Mouse (Mus musculus): ENCODE measurements around the gene Ncor1. TPM values are rescaled to one million over a fixed set of nuclear protein-coding genes. Genes with fewer than 3 reads are reported as not detected.
"Not testable (repeated sequence)": the region's sequence is repeated elsewhere in the genome, so short reads cannot be mapped to it uniquely, and the experiment has no call there.

Ncor1 gene
- polyA plus RNA-seq, 1 experiment from 2014 or later = 123 TPM

GRCm38 (mm10) chr11:62464696-62465095 lies 6.4 kb upstream of the Ncor1 start:
- no peak for ATAC-seq (replicated peaks; ENCODE audit: low FRiP score, low read depth)

GRCm38 (mm10) chr11:62463225-62463915 lies 5.0 kb upstream of the Ncor1 start:
- H3K9me3 ChIP-seq (replicated peaks; ENCODE audit: low read length) = no peaks in the 10 kb centered on the region
- no peaks in the 10 kb centered on the region for H3K36me3 ChIP-seq (ENCODE audit: insufficient read depth, low read length)
- DNase-seq (ENCODE audit: low spot score) (no peak), ATAC-seq (replicated peaks; ENCODE audit: low FRiP score, low read depth) (no peak)
- 76% methylated on average over 2 of the region's 2 CpGs for WGBS
- H3K27ac ChIP-seq = no peak overlapping the region
- no peak overlapping the region for H3K4me3 ChIP-seq (replicated peaks; ENCODE audit: low read depth, low read length)
- H3K9ac ChIP-seq (ENCODE audit: low read depth, low read length) = no peak overlapping the region
- TF ChIP-seq CTCF (IDR thresholded peaks at IDR 0.05; ENCODE audit: low read depth) = no peak
- H3K4me1 ChIP-seq (replicated peaks; ENCODE audit: insufficient read depth, low read length) = no peaks in the 10 kb centered on the region
- no peak overlapping the region for H3K4me2 ChIP-seq (ENCODE audit: low read length)
- H3K27me3 ChIP-seq (ENCODE audit: insufficient read depth, low read length) = no peaks in the 10 kb centered on the region

More at GRCm38 (mm10) chr11:62464696-62465095, 6.4 kb upstream of the Ncor1 start:
- TF ChIP-seq CTCF (IDR thresholded peaks at IDR 0.05; ENCODE audit: low read depth) = no peak
- whole genome bisulfite sequencing = 95% methylated on average over 3 of the region's 3 CpGs
- Histone ChIP-seq H3K9me3 (replicated peaks; ENCODE audit: low read length) (no peaks in the 10 kb centered on the region), H3K4me1 (replicated peaks; ENCODE audit: insufficient read depth, low read length) (no peaks in the 10 kb centered on the region), H3K27ac (no peak overlapping the region), H3K9ac (ENCODE audit: low read depth, low read length) (no peak overlapping the region), H3K36me3 (ENCODE audit: insufficient read depth, low read length) (no peaks in the 10 kb centered on the region), H3K4me3 (replicated peaks; ENCODE audit: low read depth, low read length) (no peak overlapping the region), H3K27me3 (ENCODE audit: insufficient read depth, low read length) (no peaks in the 10 kb centered on the region), H3K4me2 (ENCODE audit: low read length) (no peak overlapping the region)
- no peak for DNase-seq (ENCODE audit: low spot score)

DNA sequence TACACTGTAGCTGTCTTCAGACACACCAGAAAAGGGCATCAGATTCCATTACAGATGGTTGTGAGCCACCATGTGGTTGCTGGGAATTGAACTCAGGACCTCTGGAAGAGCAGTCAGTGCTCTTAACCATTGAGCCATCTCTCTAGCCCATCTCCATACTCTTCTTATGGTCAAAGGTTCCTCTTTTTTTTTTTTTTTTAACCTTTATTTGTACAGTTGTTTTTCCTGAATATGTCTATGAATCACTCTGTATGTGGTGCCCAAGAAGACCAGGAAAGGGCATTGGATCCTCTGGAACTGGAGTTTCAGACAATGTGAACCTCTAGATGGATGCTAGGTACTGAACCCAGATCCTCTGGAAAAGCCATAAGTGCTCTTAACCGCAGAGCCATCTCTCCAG lies 4.2 kb upstream of the Ncor1 start:
- not testable (repeated sequence) for DNase-seq (ENCODE audit: low spot score); H3K9me3 ChIP-seq (replicated peaks; ENCODE audit: low read length); H3K4me2 ChIP-seq (ENCODE audit: low read length); H3K27me3 ChIP-seq (ENCODE audit: insufficient read depth, low read length); H3K9ac ChIP-seq (ENCODE audit: low read depth, low read length); H3K4me1 ChIP-seq (replicated peaks; ENCODE audit: insufficient read depth, low read length); H3K27ac ChIP-seq; H3K4me3 ChIP-seq (replicated peaks; ENCODE audit: low read depth, low read length); ATAC-seq (replicated peaks; ENCODE audit: low FRiP score, low read depth); H3K36me3 ChIP-seq (ENCODE audit: insufficient read depth, low read length)
- WGBS = 97% methylated on average over 1 of the region's 1 CpGs

GRCm38 (mm10) chr11:62458780-62459179 lies 439 bp upstream of the Ncor1 start:
- DNase-seq (ENCODE audit: low spot score) = no peak
- no peak for ATAC-seq (replicated peaks; ENCODE audit: low FRiP score, low read depth)
- under 1% methylated on average over 9 of the region's 9 CpGs for WGBS
- Histone ChIP-seq H3K27me3 (ENCODE audit: insufficient read depth, low read length) (no peaks in the 10 kb centered on the region), H3K4me1 (replicated peaks; ENCODE audit: insufficient read depth, low read length) (no peaks in the 10 kb centered on the region), H3K27ac (peak overlapping the region; percentile 100), H3K4me3 (replicated peaks; ENCODE audit: low read depth, low read length) (peak overlapping the region; percentile 98), H3K9me3 (replicated peaks; ENCODE audit: low read length) (no peaks in the 10 kb centered on the region), H3K4me2 (ENCODE audit: low read length) (peak overlapping the region; percentile 93), H3K36me3 (ENCODE audit: insufficient read depth, low read length) (no peaks in the 10 kb centered on the region), H3K9ac (ENCODE audit: low read depth, low read length) (peak overlapping the region; percentile 99)
- no peak for TF ChIP-seq CTCF (IDR thresholded peaks at IDR 0.05; ENCODE audit: low read depth)

- Histone ChIP-seq H3K36me3 (ENCODE audit: insufficient read depth, low read length) (no peaks in the 10 kb centered on the region), H3K4me1 (replicated peaks; ENCODE audit: insufficient read depth, low read length) (no peaks in the 10 kb centered on the region), H3K9ac (ENCODE audit: low read depth, low read length) (peak overlapping the region; percentile 99), H3K4me2 (ENCODE audit: low read length) (peak overlapping the region; percentile 93), H3K4me3 (replicated peaks; ENCODE audit: low read depth, low read length) (peak overlapping the region; percentile 98), H3K27me3 (ENCODE audit: insufficient read depth, low read length) (no peaks in the 10 kb centered on the region), H3K9me3 (replicated peaks; ENCODE audit: low read length) (no peaks in the 10 kb centered on the region), H3K27ac (peak overlapping the region; percentile 100)
- TF ChIP-seq CTCF (IDR thresholded peaks at IDR 0.05; ENCODE audit: low read depth) = no peak
- DNase-seq (ENCODE audit: low spot score) (no peak), ATAC-seq (replicated peaks; ENCODE audit: low FRiP score, low read depth) (no peak)
- under 1% methylated on average over 18 of the region's 18 CpGs for WGBS
Measured at GRCm38 (mm10) chr11:62457891-62458270, 460 bp downstream of the Ncor1 start.

GRCm38 (mm10) chr11:62457241-62457890 lies 975 bp downstream of the Ncor1 start:
- no peaks in the 10 kb centered on the region for H3K4me1 ChIP-seq (replicated peaks; ENCODE audit: insufficient read depth, low read length)
- peak overlapping the region; percentile 93 for H3K4me2 ChIP-seq (ENCODE audit: low read length)
- H3K4me3 ChIP-seq (replicated peaks; ENCODE audit: low read depth, low read length) = peak overlapping the region; percentile 98
- H3K36me3 ChIP-seq (ENCODE audit: insufficient read depth, low read length) = no peaks in the 10 kb centered on the region
- H3K27ac ChIP-seq = peak overlapping the region; percentile 100
- no peaks in the 10 kb centered on the region for H3K27me3 ChIP-seq (ENCODE audit: insufficient read depth, low read length)
- WGBS = 1% methylated on average over 73 of the region's 73 CpGs
- peak; percentile 95 for DNase-seq (ENCODE audit: low spot score)
- peak; percentile 93 for ATAC-seq (replicated peaks; ENCODE audit: low FRiP score, low read depth)
- H3K9ac ChIP-seq (ENCODE audit: low read depth, low read length) = peak overlapping the region; percentile 99
- no peak for TF ChIP-seq CTCF (IDR thresholded peaks at IDR 0.05; ENCODE audit: low read depth)
- no peaks in the 10 kb centered on the region for H3K9me3 ChIP-seq (replicated peaks; ENCODE audit: low read length)

Measured in kidney, postnatal 0 days (tissue).